Mouse (Mus musculus): ENCODE measurements at regions not wholly inside any gene's neighbourhood (a gene's known extent, or its start where the extent isn't known, plus 50 kb on each side); places are given as distances from the start of the nearest gene placed in this dataset.

DNA sequence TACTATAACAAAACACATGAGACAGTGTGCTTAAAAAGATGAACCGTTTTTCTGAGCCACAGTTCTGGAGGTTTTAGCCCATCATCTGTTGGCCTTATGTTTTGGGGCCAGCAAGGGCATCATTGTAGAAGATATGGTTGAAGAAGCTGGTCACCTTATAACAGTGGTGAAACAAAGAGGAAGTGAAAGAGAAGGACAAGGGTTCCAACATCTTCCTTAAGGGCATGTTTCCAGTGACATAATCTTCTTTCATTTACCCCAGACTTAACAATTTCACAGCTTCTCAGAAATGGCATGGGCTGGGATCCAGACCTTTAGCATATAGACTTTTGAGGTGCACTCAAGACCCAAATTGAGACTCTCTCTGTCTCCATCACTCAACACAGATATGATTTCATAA is 259.5 kb downstream of the 1700064H15Rik start:
- TF ChIP-seq MYC (IDR thresholded peaks at IDR 0.05; ENCODE audit: low read depth, low read length) (no peak), MEF2A (IDR thresholded peaks at IDR 0.05; ENCODE audit: extremely low read depth, insufficient replicate concordance, low read depth, low read length, poor library complexity, severe bottlenecking) (no peak), GABPA (IDR thresholded peaks at IDR 0.05; ENCODE audit: low read depth, low read length) (no peak), SMC3 (IDR thresholded peaks at IDR 0.05; ENCODE audit: low read depth, low read length) (no peak), USF1 (IDR thresholded peaks at IDR 0.05; ENCODE audit: low read depth, low read length) (no peak), KAT2A (conservative IDR thresholded peaks at IDR 0.05; ENCODE audit: low read depth, low read length) (no peak), TAL1 (IDR thresholded peaks at IDR 0.05; ENCODE audit: low read length) (no peak), ZMIZ1 (IDR thresholded peaks at IDR 0.05; ENCODE audit: low read depth, low read length) (no peak), MXI1 (IDR thresholded peaks at IDR 0.05; ENCODE audit: low read depth, low read length) (no peak), SIN3A (IDR thresholded peaks at IDR 0.05; ENCODE audit: low read length) (no peak), BHLHE40 (IDR thresholded peaks at IDR 0.05; ENCODE audit: borderline replicate concordance, low read depth, low read length) (no peak), POLR2AphosphoS2 (IDR thresholded peaks at IDR 0.05; ENCODE audit: low read length) (no peak)

DNA sequence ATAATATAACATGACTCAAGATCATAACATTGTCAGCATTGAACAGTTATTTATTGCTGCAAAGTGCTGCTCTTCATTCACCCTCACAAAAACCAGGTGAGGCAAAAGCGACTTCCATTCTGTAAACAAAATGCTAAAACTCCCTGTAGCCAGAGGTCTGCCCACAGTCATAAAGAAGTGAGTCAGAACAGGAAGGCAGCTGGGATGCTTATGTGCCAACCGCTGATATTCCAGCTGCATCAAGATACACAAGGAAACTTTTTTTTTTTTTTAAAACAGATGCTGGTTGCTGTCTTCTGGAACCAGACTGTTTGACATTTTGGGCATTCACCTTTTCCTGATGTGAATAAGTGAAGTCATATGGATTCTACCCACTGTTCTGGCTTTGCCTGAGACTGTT is 260.7 kb downstream of the 1700064H15Rik start:
- no peak for DNase-seq (ENCODE audit: low read depth, low spot score)
- no peak for TF ChIP-seq RAD21 (IDR thresholded peaks at IDR 0.05; ENCODE audit: low read depth, low read length)
- TF ChIP-seq ZMIZ1 (IDR thresholded peaks at IDR 0.05; ENCODE audit: low read depth, low read length): no peak
- TF ChIP-seq UBTF (IDR thresholded peaks at IDR 0.05; ENCODE audit: borderline replicate concordance, insufficient read depth, low read depth, low read length): no peak
- no peak for TF ChIP-seq USF2 (IDR thresholded peaks at IDR 0.05; ENCODE audit: borderline replicate concordance in 1 of 2, insufficient read depth in 1 of 2, low read depth in 1 of 2, low read length in 2 of 2)
- no peak for TF ChIP-seq MEF2A (IDR thresholded peaks at IDR 0.05; ENCODE audit: extremely low read depth, insufficient replicate concordance, low read depth, low read length, poor library complexity, severe bottlenecking)
- TF ChIP-seq ELF1 (IDR thresholded peaks at IDR 0.05; ENCODE audit: low read depth, low read length): no peak
- TF ChIP-seq POLR2A (IDR thresholded peaks at IDR 0.05; ENCODE audit: control insufficient read depth in 1 of 2, insufficient read depth in 1 of 2, low read depth in 1 of 2, low read length in 2 of 2, poor library complexity in 1 of 2): no peak
- TF ChIP-seq MXI1 (IDR thresholded peaks at IDR 0.05; ENCODE audit: low read depth, low read length): no peak
- no peak for TF ChIP-seq ZNF384 (IDR thresholded peaks at IDR 0.05; ENCODE audit: low read depth, low read length)
- no peak for TF ChIP-seq POLR2AphosphoS2 (IDR thresholded peaks at IDR 0.05; ENCODE audit: low read length)
- no peak for TF ChIP-seq NRF1 (IDR thresholded peaks at IDR 0.05; ENCODE audit: insufficient read depth, low read depth, low read length, poor library complexity, severe bottlenecking)
- no peak for TF ChIP-seq MAZ (IDR thresholded peaks at IDR 0.05; ENCODE audit: low read depth, low read length)
- TF ChIP-seq POLR2AphosphoS5 (IDR thresholded peaks at IDR 0.05; ENCODE audit: borderline replicate concordance, low read depth, low read length): no peak
- no peak for TF ChIP-seq HCFC1 (IDR thresholded peaks at IDR 0.05; ENCODE audit: low read depth, low read length)
- no peak for TF ChIP-seq KAT2A (conservative IDR thresholded peaks at IDR 0.05; ENCODE audit: low read depth, low read length)
- TF ChIP-seq CTCF (IDR thresholded peaks at IDR 0.05 in 2 of 3, conservative IDR thresholded peaks at IDR 0.05 in 1 of 3; ENCODE audit: control insufficient read depth in 1 of 3, insufficient read depth in 1 of 3, low read depth in 2 of 3, low read length in 3 of 3, poor library complexity in 1 of 3, severe bottlenecking in 1 of 3): no peak
- no peak for TF ChIP-seq ZKSCAN1 (IDR thresholded peaks at IDR 0.05; ENCODE audit: low read depth, low read length)
- no peak for TF ChIP-seq GABPA (IDR thresholded peaks at IDR 0.05; ENCODE audit: low read depth, low read length)

More for the DNA sequence above, 259.5 kb downstream of the 1700064H15Rik start:
- DNase-seq (ENCODE audit: low read depth, low spot score): no peak
- Histone ChIP-seq H3K9ac (ENCODE audit: control insufficient read depth, low read depth, low read length, poor library complexity, severe bottlenecking) (no peak overlapping the region), H3K9me3 (replicated peaks; ENCODE audit: insufficient read depth, low read length) (no peaks in the 10 kb centered on the region), H3K27me3 (ENCODE audit: control insufficient read depth in 1 of 2, insufficient read depth in 2 of 2, low read length in 2 of 2) (no peaks in the 10 kb centered on the region), H3K27ac (ENCODE audit: control insufficient read depth, low read depth, low read length) (no peak overlapping the region), H3K4me3 (ENCODE audit: control insufficient read depth in 1 of 2, insufficient read depth in 1 of 2, low read depth in 2 of 2, low read length in 2 of 2) (no peak overlapping the region), H3K79me2 (ENCODE audit: control insufficient read depth, insufficient read depth, low read length, poor library complexity) (no peaks in the 10 kb centered on the region), H3K36me3 (ENCODE audit: control insufficient read depth in 1 of 2, insufficient read depth in 2 of 2, low read length in 2 of 2) (no peaks in the 10 kb centered on the region), H3K4me1 (ENCODE audit: control insufficient read depth in 1 of 2, insufficient read depth in 2 of 2, low read length in 2 of 2) (no peaks in the 10 kb centered on the region)

More for the DNA sequence above, 260.7 kb downstream of the 1700064H15Rik start:
- Histone ChIP-seq H3K27me3 (ENCODE audit: control insufficient read depth in 1 of 2, insufficient read depth in 2 of 2, low read length in 2 of 2) (no peaks in the 10 kb centered on the region), H3K4me1 (ENCODE audit: control insufficient read depth in 1 of 2, insufficient read depth in 2 of 2, low read length in 2 of 2) (no peaks in the 10 kb centered on the region), H3K27ac (ENCODE audit: control insufficient read depth, low read depth, low read length) (no peak overlapping the region), H3K9me3 (replicated peaks; ENCODE audit: insufficient read depth, low read length) (no peaks in the 10 kb centered on the region), H3K36me3 (ENCODE audit: control insufficient read depth in 1 of 2, insufficient read depth in 2 of 2, low read length in 2 of 2) (no peaks in the 10 kb centered on the region), H3K79me2 (ENCODE audit: control insufficient read depth, insufficient read depth, low read length, poor library complexity) (no peaks in the 10 kb centered on the region), H3K4me3 (ENCODE audit: control insufficient read depth in 1 of 2, insufficient read depth in 1 of 2, low read depth in 2 of 2, low read length in 2 of 2) (no peak overlapping the region), H3K9ac (ENCODE audit: control insufficient read depth, low read depth, low read length, poor library complexity, severe bottlenecking) (no peak overlapping the region)
